Mouse (Mus musculus) central nervous system, embryonic 18 days (tissue): Measurements from ENCODE around the gene Rhox2c. TPM values are rescaled to one million over a fixed set of nuclear protein-coding genes. Genes with fewer than 3 reads are reported as not detected.

ENCODE experiments used
- polyA plus RNA-seq: library from polyadenylated mRNA; depleted of rRNA; stranded (reverse); fragments of >200 nt; gene quantifications from 2 replicates; pipeline ENCODE4 v1.2.3, GENCODE M21; 2012; rRNA removed

The Rhox2c gene
- not detected in 2 replicates for polyA plus RNA-seq

DNA sequence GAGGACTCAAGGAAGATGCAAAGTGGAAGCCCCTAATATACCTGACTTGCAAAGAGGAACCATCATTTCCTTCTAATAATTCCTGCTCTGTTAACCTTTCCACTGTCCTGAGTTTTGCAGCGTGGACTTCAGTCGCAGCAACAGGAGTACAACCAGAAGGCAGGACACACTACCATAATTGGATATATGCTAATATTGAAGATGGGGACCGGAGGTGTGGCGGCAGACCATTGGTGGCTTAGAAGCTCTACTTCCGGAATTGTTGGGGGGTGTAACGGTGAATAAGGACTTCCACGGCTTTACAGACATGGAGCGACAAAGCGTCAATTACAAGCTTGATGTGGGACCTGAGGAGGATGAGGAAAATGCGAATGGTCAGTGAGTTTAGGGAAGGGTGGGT lies at the start of gene Rhox2c:
TSS of gene Rhox2c (plus strand) at position 301 of the 400 bp plus-strand sequence.

DNA sequence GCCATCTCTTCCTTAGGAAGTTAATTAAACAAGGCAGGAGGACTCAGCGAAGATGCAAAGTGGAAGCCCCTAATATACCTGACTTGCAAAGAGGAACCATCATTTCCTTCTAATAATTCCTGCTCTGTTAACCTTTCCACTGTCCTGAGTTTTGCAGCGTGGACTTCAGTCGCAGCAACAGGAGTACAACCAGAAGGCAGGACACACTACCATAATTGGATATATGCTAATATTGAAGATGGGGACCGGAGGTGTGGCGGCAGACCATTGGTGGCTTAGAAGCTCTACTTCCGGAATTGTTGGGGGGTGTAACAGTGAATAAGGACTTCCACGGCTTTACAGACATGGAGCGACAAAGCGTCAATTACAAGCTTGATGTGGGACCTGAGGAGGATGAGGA lies 41.7 kb upstream of the Rhox2c start, which contains the start of gene Rhox2b:
TSS of gene Rhox2b (plus strand) at position 301 of the 400 bp plus-strand sequence.

DNA sequence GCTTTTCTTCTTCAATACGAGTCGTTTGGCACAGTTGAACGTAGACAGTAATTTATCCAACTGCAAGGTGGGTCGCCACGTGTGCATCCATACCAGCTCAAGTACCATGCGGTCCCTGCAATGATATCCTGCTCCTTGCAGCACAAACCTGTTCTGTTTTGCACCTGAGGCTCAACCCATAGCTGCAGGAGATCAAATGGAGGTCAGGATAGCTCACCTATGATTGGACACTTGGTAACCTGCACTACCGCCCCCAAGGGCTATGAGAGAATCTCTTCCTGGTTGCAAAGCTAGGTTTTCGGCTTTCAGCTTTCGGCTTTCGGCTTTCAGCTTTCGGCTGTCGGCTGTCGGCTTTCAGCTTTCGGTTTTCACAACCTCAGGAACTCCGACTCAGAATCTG lies 21.3 kb upstream of the Rhox2c start, which contains the start of gene Rhox4b:
TSS of gene Rhox4b (plus strand) at position 301 of the 400 bp plus-strand sequence.

DNA sequence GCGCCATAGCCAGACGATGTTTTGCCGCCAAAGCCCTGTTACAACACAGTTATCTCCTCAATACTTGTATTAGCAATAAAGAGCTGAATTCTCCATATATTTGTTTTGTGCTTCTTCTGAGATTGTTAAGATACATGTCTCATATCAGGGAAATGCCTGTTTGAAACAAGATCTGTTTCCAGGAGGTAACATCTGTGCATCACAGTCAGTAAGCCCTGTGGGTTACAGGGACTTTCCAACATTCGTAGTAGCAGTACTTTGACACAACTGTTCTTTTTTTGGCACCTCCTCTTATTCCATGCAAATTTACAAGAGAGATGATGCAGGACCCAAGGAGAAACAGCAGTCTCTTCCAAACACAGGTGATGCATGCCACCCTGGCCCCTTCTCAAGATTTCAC lies 4.8 kb downstream of the Rhox2c start, which contains the start of gene Rhox3c:
TSS of gene Rhox3c (plus strand) at position 301 of the 400 bp plus-strand sequence.

DNA sequence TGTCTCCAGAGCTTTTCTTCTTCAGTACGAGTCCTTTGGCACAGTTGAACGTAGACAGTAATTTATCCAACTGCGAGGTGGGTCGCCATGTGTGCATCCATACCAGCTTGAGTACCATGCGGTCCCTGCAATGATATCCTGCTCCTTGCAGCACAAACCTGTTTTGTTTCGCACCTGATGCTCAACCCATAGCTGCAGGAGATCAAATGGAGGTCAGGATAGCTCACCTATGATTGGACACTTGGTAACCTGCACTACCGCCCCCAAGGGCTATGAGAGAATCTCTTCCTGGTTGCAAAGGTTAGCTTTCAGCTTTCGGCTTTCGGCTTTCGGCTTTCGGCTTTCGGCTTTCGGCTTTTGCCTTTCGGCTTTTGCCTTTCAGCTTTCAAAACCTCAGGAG lies 26.6 kb downstream of the Rhox2c start, which contains the start of gene Rhox4c:
TSS of gene Rhox4c (plus strand) at position 301 of the 400 bp plus-strand sequence.

DNA sequence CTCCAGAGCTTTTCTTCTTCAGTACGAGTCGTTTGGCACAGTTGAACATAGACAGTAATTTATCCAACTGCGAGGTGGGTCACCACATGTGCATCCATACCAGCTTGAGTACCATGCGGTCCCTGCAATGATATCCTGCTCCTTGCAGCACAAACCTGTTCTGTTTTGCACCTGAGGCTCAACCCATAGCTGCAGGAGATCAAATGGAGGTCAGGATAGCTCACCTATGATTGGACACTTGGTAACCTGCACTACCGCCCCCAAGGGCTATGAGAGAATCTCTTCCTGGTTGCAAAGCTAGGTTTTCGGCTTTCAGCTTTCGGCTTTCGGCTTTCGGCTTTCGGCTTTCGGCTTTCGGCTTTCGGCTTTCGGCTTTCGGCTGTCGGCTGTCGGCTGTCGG lies 60.6 kb downstream of the Rhox2c start, which contains the start of gene Rhox4d:
TSS of gene Rhox4d (plus strand) at position 301 of the 400 bp plus-strand sequence.

Other genes with a start within 250 kb of the Rhox2c start
- not detected in 2 replicates for gene Gm9, start 242.6 kb upstream of the Rhox2c start, polyA plus RNA-seq
- not detected in 2 replicates for gene Rhox1, start 231.4 kb upstream of the Rhox2c start, polyA plus RNA-seq
- not detected in 2 replicates for gene Rhox2a, start 208.7 kb upstream of the Rhox2c start, polyA plus RNA-seq
- gene Rhox3a, start 203.8 kb upstream of the Rhox2c start, polyA plus RNA-seq, result not detected in 2 replicates
- gene Rhox4a, start 188.3 kb upstream of the Rhox2c start, polyA plus RNA-seq, result not detected in 2 replicates
- gene Rhox3a2, start 73.7 kb upstream of the Rhox2c start, polyA plus RNA-seq, result not detected in 2 replicates
- not detected in 2 replicates for gene Rhox4a2, start 62.8 kb upstream of the Rhox2c start, polyA plus RNA-seq
- not detected in 2 replicates for gene Rhox2b, start 41.6 kb upstream of the Rhox2c start, polyA plus RNA-seq
- not detected in 2 replicates for gene Rhox4b, start 21.2 kb upstream of the Rhox2c start, polyA plus RNA-seq
- not detected in 2 replicates for gene Rhox3c, start 4.9 kb downstream of the Rhox2c start, polyA plus RNA-seq
- gene Rhox4c, start 26.7 kb downstream of the Rhox2c start, polyA plus RNA-seq, result not detected in 2 replicates
- not detected in 2 replicates for gene Rhox2d, start 39.7 kb downstream of the Rhox2c start, polyA plus RNA-seq
- gene Rhox4d, start 60.7 kb downstream of the Rhox2c start, polyA plus RNA-seq, result not detected in 2 replicates
- 0.12 TPM in 1 of 2 replicates, not detected in the other for gene Rhox2e, start 76.8 kb downstream of the Rhox2c start, polyA plus RNA-seq
- not detected in 2 replicates for gene Rhox3e, start 88.3 kb downstream of the Rhox2c start, polyA plus RNA-seq
- gene Rhox4e, start 103.7 kb downstream of the Rhox2c start, polyA plus RNA-seq, result not detected in 2 replicates
- not detected in 2 replicates for gene Rhox2f, start 117.7 kb downstream of the Rhox2c start, polyA plus RNA-seq
- gene Rhox3f, start 127.3 kb downstream of the Rhox2c start, polyA plus RNA-seq, result not detected in 2 replicates
- gene Rhox4f, start 154.0 kb downstream of the Rhox2c start, polyA plus RNA-seq, result not detected in 2 replicates
- not detected in 2 replicates for gene Rhox3g, start 174.9 kb downstream of the Rhox2c start, polyA plus RNA-seq
- not detected in 2 replicates for gene Rhox2g, start 189.8 kb downstream of the Rhox2c start, polyA plus RNA-seq
- not detected in 2 replicates for gene Rhox4g, start 197.6 kb downstream of the Rhox2c start, polyA plus RNA-seq
- not detected in 2 replicates for gene Rhox3h, start 215.1 kb downstream of the Rhox2c start, polyA plus RNA-seq
- not detected in 2 replicates for gene Rhox2h, start 219.6 kb downstream of the Rhox2c start, polyA plus RNA-seq